Mouse (Mus musculus) stomach, embryonic 16.5 days (tissue): Measurements from ENCODE around the gene Bglap3. TPM values are rescaled to one million over a fixed set of nuclear protein-coding genes. Genes with fewer than 3 reads are reported as not detected.

Source experiments
- ATAC-seq: fragments of 200-750 bp; cut with Nextera tagmentation; 2 replicates; pipeline ENCODE4 v1.8.0; 2017; ENCODE audit warnings: moderate number of reproducible peaks, moderate TSS enrichment; ENCODE audit not compliant: insufficient read depth, low FRiP score
- H3K27ac ChIP-seq: fragments of 300-500 bp; sonication (generic); 2 replicates; pipeline ENCODE4 v1.5.1; 2014; ENCODE audit warnings: low read length
- H3K27me3 ChIP-seq: fragments of 300-500 bp; sonication (generic); 2 replicates; pipeline ENCODE4 v1.6.1; 2014; ENCODE audit warnings: low read length, control low read depth, mixed read lengths; ENCODE audit not compliant: control insufficient read depth, insufficient read depth
- H3K36me3 ChIP-seq: fragments of 300-500 bp; sonication (generic); 2 replicates; pipeline ENCODE4 v1.6.1; 2014; ENCODE audit warnings: low read length; ENCODE audit not compliant: control insufficient read depth, insufficient read depth
- H3K4me1 ChIP-seq: fragments of 300-500 bp; sonication (generic); 2 replicates; pipeline ENCODE4 v1.6.1; 2014; ENCODE audit warnings: low read length, control low read depth, mixed read lengths; ENCODE audit not compliant: control insufficient read depth, insufficient read depth
- H3K4me2 ChIP-seq: fragments of 300-500 bp; sonication (generic); 2 replicates; pipeline ENCODE4 v1.6.1; 2014; ENCODE audit warnings: low read depth, low read length, mixed read lengths
- H3K4me3 ChIP-seq: fragments of 300-500 bp; sonication (generic); replicated peaks from 2 replicates; pipeline ENCODE4 v1.5.1; 2014; ENCODE audit warnings: mild to moderate bottlenecking, low read length
- H3K9ac ChIP-seq: fragments of 300-500 bp; sonication (generic); 2 replicates; pipeline ENCODE4 v1.6.1; 2014; ENCODE audit warnings: low read length
- H3K9me3 ChIP-seq: fragments of 300-500 bp; sonication (generic); replicated peaks from 2 replicates; pipeline ENCODE4 v1.6.1; 2016; ENCODE audit warnings: low read length, control low read depth; ENCODE audit not compliant: control insufficient read depth
- WGBS: fragments of 180-500 bp; shearing (Covaris S2); extraction: QIAGEN DNeasy Blood & Tissue Kit; methylation state at CpG from one replicate; pipeline ENCODE4 v1.1.7; 2014; 5-methylcytosine and 5-hydroxymethylcytosine counted together
- polyA plus RNA-seq: library from polyadenylated mRNA; unstranded; fragments of >200 nt; fragmentation: Nextera tagmentation; extraction: Ambion mirVana; gene quantifications from 2 replicates; pipeline ENCODE4 v1.2.1, GENCODE M21; 2015

Bglap3 gene
- polyA plus RNA-seq, 1 experiment from 2014 or later: 9.8 TPM

GRCm38 (mm10) chr3:88365705-88366361 is 6.7 kb downstream of the Bglap3 start:
- peaks cover 12% of the 10 kb centered on the region for H3K36me3 ChIP-seq
- peaks cover 12% of the 10 kb centered on the region; the same call in 1 of the 2 replicates for H3K4me1 ChIP-seq
- H3K27me3 ChIP-seq: peaks cover 16% of the 10 kb centered on the region
- H3K9ac ChIP-seq: no peak overlapping the region
- H3K4me3 ChIP-seq: no peak overlapping the region
- 41% methylated on average over 34 of the region's 34 CpGs for WGBS
- H3K4me2 ChIP-seq: no peak overlapping the region
- ATAC-seq: no peak
- no peak overlapping the region for H3K27ac ChIP-seq
- H3K9me3 ChIP-seq: no peaks in the 10 kb centered on the region

GRCm38 (mm10) chr3:88364337-88364736 is 8.2 kb downstream of the Bglap3 start, which contains the start of gene Paqr6:
TSS of gene Paqr6 (plus strand) at chr3:88364584.
- 5% methylated on average over 16 of the region's 16 CpGs for WGBS
- Histone ChIP-seq H3K36me3 (peaks cover 23% of the 10 kb centered on the region), H3K9me3 (no peaks in the 10 kb centered on the region), H3K4me2 (peak within 1 kb of the TSS; percentile 50), H3K4me1 (peaks cover 12% of the 10 kb centered on the region; the same call in 1 of the 2 replicates), H3K27ac (peak within 1 kb of the TSS; percentile 26; the same call in 1 of the 2 replicates), H3K9ac (peak within 1 kb of the TSS; percentile 61), H3K4me3 (peak within 1 kb of the TSS; percentile 34), H3K27me3 (peaks cover 16% of the 10 kb centered on the region)
- peak; percentile 52 for ATAC-seq

- H3K4me2 ChIP-seq: no peak overlapping the region
- ATAC-seq: no peak
- peaks cover 16% of the 10 kb centered on the region for H3K27me3 ChIP-seq
- H3K4me1 ChIP-seq: peaks cover 12% of the 10 kb centered on the region; the same call in 1 of the 2 replicates
- H3K9me3 ChIP-seq: no peaks in the 10 kb centered on the region
- WGBS: 61% methylated on average over 4 of the region's 4 CpGs
- H3K36me3 ChIP-seq: peaks cover 30% of the 10 kb centered on the region
- peak overlapping the region; percentile 26; the same call in 1 of the 2 replicates for H3K27ac ChIP-seq
- H3K9ac ChIP-seq: no peak overlapping the region
- H3K4me3 ChIP-seq: no peak overlapping the region
These were observed 8.8 kb downstream of the Bglap3 start for GRCm38 (mm10) chr3:88363700-88364099.

- no peak overlapping the region for H3K4me2 ChIP-seq
- H3K36me3 ChIP-seq: peaks cover 37% of the 10 kb centered on the region
- H3K27me3 ChIP-seq: peaks cover 16% of the 10 kb centered on the region
- H3K4me3 ChIP-seq: no peak overlapping the region
- no peak for ATAC-seq
- no peak overlapping the region for H3K9ac ChIP-seq
- H3K27ac ChIP-seq: no peak overlapping the region
- H3K4me1 ChIP-seq: peaks cover 12% of the 10 kb centered on the region; the same call in 1 of the 2 replicates
- no peaks in the 10 kb centered on the region for H3K9me3 ChIP-seq
- WGBS: 90% methylated on average over 2 of the region's 2 CpGs
These were observed 10.8 kb downstream of the Bglap3 start for GRCm38 (mm10) chr3:88361612-88362313.

- H3K4me2 ChIP-seq: no peak overlapping the region
- peaks cover 12% of the 10 kb centered on the region; the same call in 1 of the 2 replicates for H3K4me1 ChIP-seq
- H3K9me3 ChIP-seq: no peaks in the 10 kb centered on the region
- no peak overlapping the region for H3K9ac ChIP-seq
- ATAC-seq: no peak
- peaks cover 14% of the 10 kb centered on the region for H3K27me3 ChIP-seq
- H3K27ac ChIP-seq: no peak overlapping the region
- H3K36me3 ChIP-seq: peaks cover 37% of the 10 kb centered on the region
- 72% methylated on average over 6 of the region's 6 CpGs for WGBS
- no peak overlapping the region for H3K4me3 ChIP-seq
These were observed 11.4 kb downstream of the Bglap3 start for GRCm38 (mm10) chr3:88361096-88361495.

- Histone ChIP-seq H3K36me3 (peaks cover 44% of the 10 kb centered on the region), H3K27ac (0 out of 2 replicates have a peak overlapping the region, but pooled peaks have one; percentile 30)
- 60% methylated on average over 3 of the region's 3 CpGs for WGBS
These were observed 12.6 kb downstream of the Bglap3 start for GRCm38 (mm10) chr3:88359989-88360388.

GRCm38 (mm10) chr3:88359584-88359983 is 13.0 kb downstream of the Bglap3 start:
- 70% methylated on average over 5 of the region's 5 CpGs for WGBS
- H3K4me2 ChIP-seq: no peak overlapping the region
- peaks cover 9% of the 10 kb centered on the region; the same call in 1 of the 2 replicates for H3K4me1 ChIP-seq
- no peak overlapping the region for H3K4me3 ChIP-seq
- H3K36me3 ChIP-seq: peaks cover 44% of the 10 kb centered on the region
- no peak for ATAC-seq
- no peaks in the 10 kb centered on the region for H3K9me3 ChIP-seq
- 0 out of 2 replicates have a peak overlapping the region, but pooled peaks have one; percentile 30 for H3K27ac ChIP-seq
- no peaks in the 10 kb centered on the region for H3K27me3 ChIP-seq
- no peak overlapping the region for H3K9ac ChIP-seq

More at GRCm38 (mm10) chr3:88359989-88360388, 12.6 kb downstream of the Bglap3 start:
- H3K4me1 ChIP-seq: peaks cover 12% of the 10 kb centered on the region; the same call in 1 of the 2 replicates
- no peaks in the 10 kb centered on the region for H3K9me3 ChIP-seq
- 0 out of 2 replicates have a peak, but pooled peaks cover 4% of the 10 kb centered on the region for H3K27me3 ChIP-seq
- no peak for ATAC-seq
- H3K9ac ChIP-seq: no peak overlapping the region
- no peak overlapping the region for H3K4me2 ChIP-seq
- no peak overlapping the region for H3K4me3 ChIP-seq

- no peaks in the 10 kb centered on the region for H3K4me1 ChIP-seq
- no peaks in the 10 kb centered on the region for H3K27me3 ChIP-seq
- ATAC-seq: no peak
- no peak overlapping the region for H3K27ac ChIP-seq
- H3K36me3 ChIP-seq: peaks cover 43% of the 10 kb centered on the region
- no peak overlapping the region for H3K4me3 ChIP-seq
- no peaks in the 10 kb centered on the region for H3K9me3 ChIP-seq
- H3K4me2 ChIP-seq: no peak overlapping the region
- H3K9ac ChIP-seq: no peak overlapping the region
- 90% methylated on average over 8 of the region's 8 CpGs for WGBS
These were observed 18.0 kb downstream of the Bglap3 start for GRCm38 (mm10) chr3:88354396-88355165.
